Mouse (Mus musculus) stomach, embryonic 15.5 days (tissue): ENCODE data around the gene Jph3. TPM values are rescaled to one million over a fixed set of nuclear protein-coding genes. Genes with fewer than 3 reads are reported as not detected.

Source experiments
- ATAC-seq: fragments of 200-750 bp; cut with Nextera tagmentation; 2 replicates; pipeline ENCODE4 v1.8.0; 2017; ENCODE audit warnings: low read depth, moderate number of reproducible peaks, moderate TSS enrichment; ENCODE audit not compliant: insufficient read depth, low FRiP score
- H3K27ac ChIP-seq: fragments of 300-500 bp; sonication (generic); 2 replicates; pipeline ENCODE4 v1.5.1; 2015; ENCODE audit warnings: mild to moderate bottlenecking, inconsistent platforms
- H3K27me3 ChIP-seq: fragments of 300-500 bp; sonication (generic); replicated peaks from 2 replicates; pipeline ENCODE4 v1.6.1; 2015; ENCODE audit warnings: inconsistent platforms
- H3K36me3 ChIP-seq: fragments of 300-500 bp; sonication (generic); 2 replicates; pipeline ENCODE4 v1.6.1; 2015; ENCODE audit warnings: inconsistent platforms
- H3K4me1 ChIP-seq: fragments of 300-500 bp; sonication (generic); 2 replicates; pipeline ENCODE4 v1.6.1; 2015; ENCODE audit warnings: inconsistent platforms
- H3K4me2 ChIP-seq: fragments of 300-500 bp; sonication (generic); 2 replicates; pipeline ENCODE4 v1.6.1; 2015; ENCODE audit warnings: mild to moderate bottlenecking, inconsistent platforms
- H3K4me3 ChIP-seq: fragments of 300-500 bp; sonication (generic); replicated peaks from 2 replicates; pipeline ENCODE4 v1.5.1; 2015; ENCODE audit warnings: inconsistent platforms
- H3K9ac ChIP-seq: fragments of 300-500 bp; sonication (generic); 2 replicates; pipeline ENCODE4 v1.6.1; 2015; ENCODE audit warnings: inconsistent platforms
- H3K9me3 ChIP-seq: fragments of 300-500 bp; sonication (generic); 2 replicates; pipeline ENCODE4 v1.6.1; 2016; ENCODE audit warnings: inconsistent platforms
- WGBS: fragments of 180-500 bp; shearing (Covaris S2); methylation state at CpG from one replicate; pipeline ENCODE4 v1.1.7; 2015; 5-methylcytosine and 5-hydroxymethylcytosine counted together
- polyA plus RNA-seq: library from polyadenylated mRNA; unstranded; fragments of >200 nt; fragmentation: Nextera tagmentation; extraction: Ambion mirVana; gene quantifications from 2 replicates; pipeline ENCODE4 v1.2.1, GENCODE M21; 2015

Gene Jph3
- polyA plus RNA-seq, 1 experiment from 2014 or later = 4.6 TPM

GRCm38 (mm10) chr8:121821320-121821719 is 91.9 kb downstream of the Jph3 start:
- Histone ChIP-seq H3K36me3 (peaks cover 18% of the 10 kb centered on the region; the same call in 1 of the 2 replicates), H3K4me2 (no peak overlapping the region), H3K9me3 (no peaks in the 10 kb centered on the region), H3K4me3 (no peak overlapping the region), H3K9ac (no peak overlapping the region), H3K4me1 (no peaks in the 10 kb centered on the region), H3K27me3 (no peaks in the 10 kb centered on the region), H3K27ac (no peak overlapping the region)
- no peak for ATAC-seq
- 89% methylated on average over 11 of the region's 11 CpGs for WGBS

- H3K9me3 ChIP-seq = no peaks in the 10 kb centered on the region
- no peak overlapping the region for H3K4me3 ChIP-seq
- no peak overlapping the region for H3K4me2 ChIP-seq
- ATAC-seq = no peak
- H3K4me1 ChIP-seq = no peaks in the 10 kb centered on the region
- no peak overlapping the region for H3K9ac ChIP-seq
- H3K27ac ChIP-seq = no peak overlapping the region
- 85% methylated on average over 9 of the region's 9 CpGs for WGBS
- peaks cover 18% of the 10 kb centered on the region; the same call in 1 of the 2 replicates for H3K36me3 ChIP-seq
- no peaks in the 10 kb centered on the region for H3K27me3 ChIP-seq
Measured at GRCm38 (mm10) chr8:121821770-121822169, 92.3 kb downstream of the Jph3 start.

- ATAC-seq = no peak
- Histone ChIP-seq H3K4me2 (peak overlapping the region; percentile 85; the same call in 1 of the 2 replicates), H3K27ac (no peak overlapping the region), H3K27me3 (no peaks in the 10 kb centered on the region), H3K9ac (no peak overlapping the region), H3K4me3 (no peak overlapping the region), H3K9me3 (no peaks in the 10 kb centered on the region), H3K36me3 (no peaks in the 10 kb centered on the region), H3K4me1 (peaks cover 8% of the 10 kb centered on the region)
- 88% methylated on average over 5 of the region's 5 CpGs for WGBS
Measured at GRCm38 (mm10) chr8:121827726-121828125, 98.3 kb downstream of the Jph3 start.

GRCm38 (mm10) chr8:121828376-121829023 is 99.1 kb downstream of the Jph3 start:
- Histone ChIP-seq H3K9ac (peak overlapping the region; percentile 89), H3K27me3 (no peaks in the 10 kb centered on the region), H3K36me3 (no peaks in the 10 kb centered on the region), H3K4me2 (peak overlapping the region; percentile 85), H3K4me1 (peaks cover 8% of the 10 kb centered on the region), H3K9me3 (no peaks in the 10 kb centered on the region), H3K27ac (no peak overlapping the region), H3K4me3 (peak overlapping the region; percentile 87)
- no peak for ATAC-seq
- 28% methylated on average over 10 of the region's 10 CpGs for WGBS

DNA sequence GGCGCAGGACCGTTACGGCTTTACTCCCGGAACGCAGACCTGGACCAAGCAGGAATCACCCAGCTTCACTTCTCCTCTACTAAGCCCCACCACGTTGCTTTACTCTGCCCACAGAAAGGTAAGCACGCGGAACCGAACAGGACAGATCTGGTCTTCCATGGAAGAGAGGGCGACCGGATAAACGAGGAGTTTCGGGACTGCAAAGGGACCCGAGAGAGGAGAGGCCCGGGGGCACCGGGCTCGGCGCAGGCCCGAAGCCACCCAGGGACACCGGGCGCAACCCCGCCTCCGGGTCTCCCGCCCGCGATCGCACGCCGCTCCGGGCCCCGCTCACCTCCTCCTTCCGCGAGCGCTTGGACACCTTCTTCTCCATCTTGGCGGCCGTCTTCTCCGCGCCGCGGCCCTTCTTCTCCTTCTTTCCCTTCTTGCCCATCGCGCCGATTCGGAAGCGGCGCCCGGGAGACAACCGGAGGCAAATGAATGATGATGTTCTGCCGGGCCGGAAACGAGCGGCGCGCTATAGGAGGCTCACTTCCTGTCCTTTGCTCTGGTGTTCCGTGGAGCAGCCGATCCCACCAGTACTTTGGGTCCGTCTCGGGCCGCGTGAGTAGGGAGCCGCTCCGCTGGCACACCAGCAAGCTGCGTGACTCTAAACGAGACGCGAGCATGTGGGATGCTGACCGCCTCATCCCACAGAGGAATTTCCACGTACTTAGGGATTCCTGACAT is 99.8 kb downstream of the Jph3 start, which contains the start of gene Klhdc4:
Gene Klhdc4 (minus strand): TSS at position 522 of the 729 bp plus-strand sequence.
- Histone ChIP-seq H3K36me3 (no peaks in the 10 kb centered on the region), H3K4me3 (peak within 1 kb of the TSS; percentile 87), H3K9me3 (no peaks in the 10 kb centered on the region), H3K27ac (peak within 1 kb of the TSS; percentile 16; the same call in 1 of the 2 replicates), H3K4me1 (peaks cover 8% of the 10 kb centered on the region), H3K27me3 (no peaks in the 10 kb centered on the region), H3K4me2 (peak within 1 kb of the TSS; percentile 85), H3K9ac (peak within 1 kb of the TSS; percentile 89)
- WGBS = under 1% methylated on average over 68 of the region's 68 CpGs
- peak; percentile 96 for ATAC-seq

DNA sequence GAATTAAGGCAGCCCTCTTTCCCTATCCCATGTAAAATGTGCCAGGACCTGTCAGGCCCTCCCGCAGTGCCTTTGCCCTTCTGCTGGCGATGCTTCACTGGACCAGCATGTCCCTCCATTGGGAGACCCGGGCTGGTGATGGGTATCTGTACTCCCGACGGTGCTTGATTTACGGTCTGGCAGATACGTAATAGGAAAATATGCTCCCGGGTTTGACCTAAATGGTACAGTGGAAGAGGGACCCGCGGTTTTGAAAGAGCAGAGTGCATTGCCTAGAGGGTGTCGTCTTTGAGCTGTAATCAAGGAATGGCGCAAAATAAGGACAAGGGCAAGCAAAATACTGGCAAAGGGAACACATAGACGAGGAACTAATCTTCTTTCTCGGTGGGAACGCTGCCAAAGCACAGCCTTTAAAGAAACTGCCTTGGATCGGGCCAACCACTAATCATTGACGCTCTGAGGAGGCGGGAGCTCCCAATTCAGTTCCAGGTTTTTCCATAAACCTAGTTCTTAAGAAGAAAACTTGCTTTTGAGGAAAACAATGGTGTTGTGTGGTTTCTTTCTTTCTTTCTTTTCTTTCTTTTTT is 100.4 kb downstream of the Jph3 start:
- ATAC-seq = peak; percentile 64
- peak overlapping the region; percentile 87 for H3K4me3 ChIP-seq
- H3K9ac ChIP-seq = peak overlapping the region; percentile 27; the same call in 1 of the 2 replicates
- H3K27me3 ChIP-seq = no peaks in the 10 kb centered on the region
- peak overlapping the region; percentile 85 for H3K4me2 ChIP-seq
- WGBS = 19% methylated on average over 18 of the region's 18 CpGs
- no peak overlapping the region for H3K27ac ChIP-seq
- no peaks in the 10 kb centered on the region for H3K36me3 ChIP-seq
- no peaks in the 10 kb centered on the region for H3K9me3 ChIP-seq
- H3K4me1 ChIP-seq = peaks cover 8% of the 10 kb centered on the region

- H3K9ac ChIP-seq = no peak overlapping the region
- H3K4me2 ChIP-seq = no peak overlapping the region
- peaks cover 8% of the 10 kb centered on the region for H3K4me1 ChIP-seq
- no peak overlapping the region for H3K27ac ChIP-seq
- no peaks in the 10 kb centered on the region for H3K9me3 ChIP-seq
- no peaks in the 10 kb centered on the region for H3K36me3 ChIP-seq
- WGBS = 79% methylated on average over 2 of the region's 2 CpGs
- H3K4me3 ChIP-seq = no peak overlapping the region
- no peaks in the 10 kb centered on the region for H3K27me3 ChIP-seq
- no peak for ATAC-seq
Measured at GRCm38 (mm10) chr8:121832061-121832460, 102.6 kb downstream of the Jph3 start.

- Histone ChIP-seq H3K9me3 (no peaks in the 10 kb centered on the region), H3K27ac (no peak overlapping the region), H3K4me1 (peaks cover 8% of the 10 kb centered on the region), H3K4me2 (no peak overlapping the region), H3K9ac (no peak overlapping the region), H3K36me3 (no peaks in the 10 kb centered on the region), H3K4me3 (no peak overlapping the region), H3K27me3 (no peaks in the 10 kb centered on the region)
- WGBS = 14% methylated on average over 6 of the region's 6 CpGs
- no peak for ATAC-seq
Measured at GRCm38 (mm10) chr8:121832503-121832902, 103.1 kb downstream of the Jph3 start.

GRCm38 (mm10) chr8:121841242-121841641 is 111.8 kb downstream of the Jph3 start:
- Histone ChIP-seq H3K9me3 (no peaks in the 10 kb centered on the region), H3K4me2 (no peak overlapping the region), H3K27me3 (no peaks in the 10 kb centered on the region), H3K27ac (no peak overlapping the region), H3K4me3 (no peak overlapping the region), H3K36me3 (no peaks in the 10 kb centered on the region), H3K4me1 (no peaks in the 10 kb centered on the region), H3K9ac (no peak overlapping the region)
- no peak for ATAC-seq
- 50% methylated on average over 8 of the region's 8 CpGs for WGBS

DNA sequence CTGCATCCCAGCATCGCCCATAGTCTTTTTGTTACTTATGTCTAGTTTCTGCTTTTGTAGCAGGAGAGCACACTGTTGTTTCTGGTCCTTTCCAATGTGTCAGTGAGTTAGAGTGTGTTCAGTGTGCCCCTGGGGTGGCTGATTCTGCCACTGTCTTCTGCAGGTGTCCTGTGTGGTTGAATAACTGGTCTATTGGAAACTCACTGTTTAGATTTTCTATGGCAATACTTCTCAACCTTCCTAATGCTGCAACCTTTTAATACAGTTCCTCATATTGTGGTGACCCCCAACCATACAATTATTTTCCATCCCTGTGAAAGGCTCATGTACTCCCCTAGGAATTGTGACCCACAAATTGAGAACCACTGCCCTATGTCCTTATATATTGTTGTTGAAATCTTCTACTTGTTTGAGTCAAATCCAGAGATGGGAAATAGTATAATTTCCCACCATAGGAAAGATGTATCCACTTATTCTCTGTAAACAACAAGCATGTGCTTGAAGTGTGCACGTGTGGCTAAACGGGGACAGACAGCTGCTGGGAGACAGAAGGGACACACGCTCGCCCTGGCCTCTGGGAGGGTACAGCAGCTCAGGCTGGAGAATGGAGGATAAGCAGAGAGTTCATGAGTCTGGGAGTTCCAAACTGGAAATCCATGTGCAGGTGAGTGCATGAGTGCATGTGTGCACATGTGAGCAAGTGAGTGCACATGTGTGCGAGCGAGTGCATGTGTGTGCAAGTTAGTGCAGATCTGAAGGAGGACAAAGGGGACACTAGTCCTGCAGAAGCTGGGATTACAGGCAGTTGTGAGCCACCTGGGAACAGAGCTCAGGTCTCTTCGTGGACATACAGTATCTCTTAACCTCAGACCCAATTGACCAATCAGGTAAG is 112.9 kb downstream of the Jph3 start:
- no peaks in the 10 kb centered on the region for H3K27me3 ChIP-seq
- H3K9ac ChIP-seq = no peak overlapping the region
- no peaks in the 10 kb centered on the region for H3K9me3 ChIP-seq
- H3K4me2 ChIP-seq = no peak overlapping the region
- no peaks in the 10 kb centered on the region for H3K4me1 ChIP-seq
- WGBS = 87% methylated on average over 8 of the region's 8 CpGs
- ATAC-seq = no peak
- H3K4me3 ChIP-seq = no peak overlapping the region
- H3K36me3 ChIP-seq = no peaks in the 10 kb centered on the region
- no peak overlapping the region for H3K27ac ChIP-seq

DNA sequence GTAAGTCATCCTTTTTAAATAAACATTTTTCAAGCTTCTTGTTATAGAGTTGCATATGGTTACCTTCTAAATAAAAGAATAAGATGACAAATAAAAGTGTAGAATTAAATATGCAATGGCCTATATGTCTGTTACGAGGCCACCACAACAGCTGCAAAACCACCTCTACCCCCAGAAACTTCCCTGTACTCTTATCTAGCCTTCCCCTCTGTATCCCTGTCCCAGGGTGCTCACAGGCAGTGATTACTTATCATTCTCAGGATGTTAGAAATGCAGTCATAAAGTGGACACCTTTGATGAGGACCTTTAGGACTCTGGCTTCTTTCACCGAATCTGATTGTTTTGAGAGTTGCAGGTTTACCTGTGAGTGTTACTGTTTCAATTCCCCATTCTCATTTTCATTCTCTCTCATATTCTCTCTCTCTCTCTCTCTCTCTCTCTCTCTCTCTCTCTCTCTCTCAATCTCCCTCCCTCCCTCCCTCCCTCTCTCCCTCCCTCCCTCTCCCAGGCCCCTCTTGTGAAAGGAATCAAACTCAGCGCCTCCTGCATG is 113.8 kb downstream of the Jph3 start:
- H3K27ac ChIP-seq = no peak overlapping the region
- H3K9me3 ChIP-seq = no peaks in the 10 kb centered on the region
- no peaks in the 10 kb centered on the region for H3K36me3 ChIP-seq
- ATAC-seq = no peak
- no peaks in the 10 kb centered on the region for H3K27me3 ChIP-seq
- H3K4me2 ChIP-seq = no peak overlapping the region
- H3K9ac ChIP-seq = no peak overlapping the region
- no peak overlapping the region for H3K4me3 ChIP-seq
- 66% methylated on average over 3 of the region's 3 CpGs for WGBS
- no peaks in the 10 kb centered on the region for H3K4me1 ChIP-seq
